Mouse (Mus musculus): ENCODE results near the gene Muc1.
A peak's percentile ranks its signal among the peaks of the same experiment; 100 is the strongest.
"Not testable (repeated sequence)": the region's sequence is repeated elsewhere in the genome, so short reads cannot be mapped to it uniquely, and the experiment has no call there.

Gene Muc1

DNA sequence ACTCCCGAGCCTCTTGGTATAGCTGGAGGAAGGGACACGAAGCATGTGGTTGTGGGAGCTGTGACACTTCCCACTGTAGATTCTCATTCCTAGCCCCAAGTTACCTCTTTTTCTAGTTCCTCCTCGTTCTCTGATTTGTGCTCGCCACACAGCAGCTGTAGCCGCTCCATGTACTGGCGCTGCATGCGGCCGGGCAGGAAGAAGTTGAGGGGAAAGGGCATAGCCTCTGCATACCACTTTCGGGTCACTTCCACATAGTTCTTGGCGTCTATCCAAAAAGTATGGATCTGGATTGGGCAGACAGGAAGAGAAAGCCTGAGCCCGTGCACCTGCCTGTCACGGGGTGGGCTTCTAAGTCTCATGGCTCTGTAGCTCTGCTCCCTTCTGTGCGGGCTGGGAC lies 18.7 kb upstream of the Muc1 start:
- no peak for DNase-seq (ENCODE audit: inconsistent ontology term)

DNA sequence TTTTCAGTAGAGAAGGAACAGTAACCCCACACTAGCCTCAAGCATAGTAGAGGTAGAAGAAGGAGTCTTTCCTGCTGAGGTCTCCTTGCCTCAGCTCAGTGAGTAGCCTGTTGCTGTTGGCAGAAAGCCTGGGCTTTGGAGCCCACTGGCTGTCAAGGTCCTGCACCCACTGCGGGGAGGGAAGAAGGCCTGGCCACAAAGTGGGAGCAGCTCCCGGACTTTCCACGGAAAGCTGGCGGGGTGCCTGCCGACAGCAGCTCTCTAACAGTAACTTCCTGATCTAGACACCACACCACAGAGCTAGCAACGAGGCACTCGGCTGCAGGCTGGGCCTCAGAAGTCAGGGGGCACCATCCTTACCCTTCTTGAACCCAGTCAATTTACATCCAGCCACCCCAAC lies 18.1 kb upstream of the Muc1 start:
- no peak for DNase-seq (ENCODE audit: inconsistent ontology term)

DNA sequence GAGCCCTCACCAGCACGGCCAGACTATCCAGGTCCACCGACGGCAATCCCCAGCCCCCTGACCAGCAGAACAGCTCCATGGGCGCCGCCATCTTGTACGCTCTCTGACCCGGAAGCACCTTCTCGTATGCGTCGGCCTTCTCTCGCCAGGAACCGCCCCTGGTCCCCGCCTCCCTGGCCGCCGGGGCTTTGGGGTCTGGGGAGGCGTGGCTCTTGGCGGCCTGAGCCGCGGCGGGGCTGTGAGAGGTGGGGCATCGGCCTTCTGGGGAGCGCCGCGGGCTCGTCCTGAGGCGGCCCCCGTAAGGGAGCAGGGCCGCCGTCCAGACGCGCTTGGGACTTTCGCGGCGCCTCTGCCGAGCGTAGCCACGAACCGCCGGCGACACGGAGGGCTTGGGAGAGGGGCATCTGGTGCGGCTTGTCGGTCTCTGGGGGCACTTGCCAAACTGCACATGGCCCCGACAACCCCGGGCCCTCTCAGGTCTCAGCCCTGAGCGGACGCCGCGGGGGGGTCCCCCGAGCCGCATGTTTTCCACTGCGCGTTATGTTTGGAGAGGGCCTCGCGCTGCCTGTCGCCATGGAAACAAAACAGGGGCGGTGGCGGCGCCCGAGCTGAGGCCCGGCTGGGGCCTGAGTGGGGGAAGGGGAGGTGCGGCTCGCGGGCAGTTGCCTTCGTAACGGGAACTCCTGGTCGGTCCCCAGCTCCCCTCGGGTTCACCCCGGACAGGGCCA lies 14.9 kb upstream of the Muc1 start:
- peak; percentile 98 for DNase-seq (ENCODE audit: inconsistent ontology term)

DNA sequence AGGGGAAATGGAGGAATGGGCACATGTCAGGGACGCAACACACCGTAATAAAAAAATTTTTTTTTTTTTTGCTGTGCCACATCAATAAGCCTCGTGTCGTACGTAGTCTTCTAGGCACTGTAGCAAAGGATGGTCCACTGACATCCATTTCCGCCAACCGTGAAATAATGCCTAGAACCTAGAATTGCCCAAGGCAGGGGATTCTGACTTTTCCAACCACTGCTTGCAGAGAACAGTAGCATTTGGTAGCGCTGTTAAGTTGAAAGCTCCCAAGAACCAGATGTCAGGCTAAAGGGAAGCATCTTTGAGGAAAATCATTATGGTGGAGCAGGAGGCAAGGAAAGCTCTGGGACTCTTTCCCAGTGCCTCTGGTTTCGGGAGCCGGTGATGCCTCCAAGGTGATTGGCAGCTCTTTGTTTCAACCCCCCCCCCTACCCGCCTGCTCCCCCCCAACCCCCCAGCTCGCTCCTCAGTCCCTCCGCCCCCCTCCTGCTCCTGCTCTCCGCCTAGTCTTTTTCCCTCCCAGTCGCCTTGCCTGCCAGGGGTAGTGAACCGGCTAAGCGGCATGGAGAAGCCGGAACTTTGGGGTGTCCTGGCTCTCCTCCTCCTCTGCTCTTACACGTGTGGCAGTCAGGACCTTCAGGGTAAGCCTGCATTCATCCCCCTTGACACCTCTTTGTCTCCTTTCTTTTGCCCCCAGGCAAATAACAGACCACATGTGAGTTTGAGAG lies 14.0 kb upstream of the Muc1 start, which contains the start of gene Thbs3:
Thbs3 (plus strand) TSS at position 500 of the 731 bp plus-strand sequence.
- DNase-seq (ENCODE audit: inconsistent ontology term) = peak; percentile 50

DNA sequence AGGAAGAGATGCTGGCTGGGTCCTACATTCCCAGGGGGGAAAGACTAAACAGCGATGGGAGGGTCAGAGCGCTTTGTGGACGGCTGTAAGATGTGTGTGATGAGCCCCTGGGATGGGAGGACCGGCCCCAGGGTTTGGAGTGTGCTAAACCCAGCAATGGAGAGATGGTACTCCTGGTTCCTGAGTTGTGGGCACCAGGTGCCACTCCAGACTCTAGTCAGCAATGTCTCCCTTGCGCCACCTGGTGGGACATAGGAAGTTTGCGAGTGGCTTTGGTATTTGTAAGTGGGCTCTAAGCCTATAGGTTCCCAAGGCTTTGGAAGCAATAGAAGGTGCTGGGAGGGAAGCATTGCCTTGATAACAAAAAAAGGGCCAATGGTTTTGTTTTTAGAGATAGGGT lies 13.0 kb upstream of the Muc1 start:
- peak; percentile 78 for DNase-seq (ENCODE audit: inconsistent ontology term)

DNA sequence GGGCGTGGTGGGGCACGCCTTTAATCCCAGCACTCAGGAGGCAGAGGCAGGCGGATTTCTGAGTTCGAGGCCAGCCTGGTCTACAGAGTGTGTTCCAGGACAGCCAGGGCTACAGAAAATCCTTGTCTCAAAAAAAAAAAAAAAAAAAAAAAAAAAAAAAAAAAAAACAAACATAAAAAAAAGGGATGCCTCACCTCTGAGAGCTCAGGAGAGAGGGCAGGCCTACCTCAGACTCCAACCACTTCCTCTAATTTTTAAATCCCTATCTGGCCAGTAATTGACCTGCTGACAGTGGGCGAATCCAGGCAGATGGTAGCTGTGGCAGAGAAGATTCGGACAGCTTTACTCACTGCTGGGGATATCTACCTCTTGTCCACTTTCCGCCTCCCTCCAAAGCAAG lies 12.4 kb upstream of the Muc1 start:
- not testable (repeated sequence) for DNase-seq (ENCODE audit: inconsistent ontology term)

GRCm38 (mm10) chr3:89218271-89218670 lies 10.6 kb upstream of the Muc1 start:
- DNase-seq (ENCODE audit: inconsistent ontology term) = no peak

DNA sequence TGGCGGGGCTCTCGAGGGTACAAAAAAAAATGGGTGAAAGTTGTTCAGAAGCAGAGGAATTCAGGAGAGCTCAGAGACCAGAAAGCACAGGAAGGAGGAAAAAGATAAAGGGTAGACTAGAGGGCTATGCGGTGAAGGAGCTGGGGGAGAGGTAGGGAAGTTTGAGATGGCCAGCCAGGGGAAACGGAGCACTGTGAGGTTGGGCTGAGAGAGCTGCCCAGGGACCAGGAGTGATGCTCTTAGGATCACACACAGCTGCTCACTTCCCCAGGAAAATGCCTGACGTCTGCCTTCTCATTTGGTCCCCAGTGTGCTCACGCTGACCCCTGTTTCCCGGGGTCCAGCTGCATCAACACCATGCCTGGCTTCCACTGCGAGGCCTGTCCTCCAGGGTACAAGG lies 9.3 kb upstream of the Muc1 start:
- DNase-seq (ENCODE audit: inconsistent ontology term) = no peak

- DNase-seq (ENCODE audit: inconsistent ontology term) = no peak
These were observed 7.7 kb upstream of the Muc1 start for GRCm38 (mm10) chr3:89221167-89221566.

DNA sequence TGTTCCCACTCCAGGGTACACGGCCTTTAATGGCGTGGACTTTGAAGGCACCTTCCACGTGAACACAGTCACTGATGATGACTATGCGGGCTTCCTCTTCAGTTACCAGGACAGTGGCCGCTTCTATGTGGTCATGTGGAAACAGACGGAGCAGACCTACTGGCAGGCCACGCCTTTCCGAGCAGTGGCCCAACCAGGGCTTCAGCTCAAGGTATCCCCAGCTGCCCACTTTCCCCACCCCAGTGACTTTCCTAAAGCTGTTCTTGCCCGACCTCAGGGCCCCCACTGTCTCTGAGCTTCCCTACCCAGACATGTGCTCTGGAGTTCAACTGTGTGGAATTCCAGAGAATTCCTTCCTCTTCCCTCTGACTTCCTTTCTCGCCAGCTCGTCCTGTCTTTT lies 4.1 kb upstream of the Muc1 start:
- DNase-seq (ENCODE audit: inconsistent ontology term) = no peak

- DNase-seq (ENCODE audit: inconsistent ontology term) = no peak
These were observed 3.5 kb upstream of the Muc1 start for GRCm38 (mm10) chr3:89225321-89225815.

DNA sequence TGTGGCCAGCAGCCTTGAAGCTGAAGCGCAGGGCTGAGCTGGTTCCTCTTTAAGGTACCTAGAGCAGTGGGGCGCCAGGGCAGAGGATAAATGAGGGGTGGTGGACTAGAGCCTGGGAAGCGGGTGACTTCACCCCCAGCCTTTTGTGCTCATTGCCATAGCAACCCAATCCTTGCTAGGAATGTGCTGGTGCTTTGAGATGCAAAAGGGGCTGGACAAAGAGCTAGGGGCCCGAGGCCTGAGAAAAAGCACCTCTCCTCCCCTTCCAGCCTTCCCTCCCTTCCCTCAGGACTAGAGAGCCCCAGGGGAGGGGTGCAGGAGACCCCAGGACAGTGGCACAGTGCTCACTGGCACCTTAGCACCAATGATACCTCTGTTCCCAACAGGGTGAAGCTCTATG lies 2.9 kb upstream of the Muc1 start:
- peak; percentile 85 for DNase-seq (ENCODE audit: inconsistent ontology term)

GRCm38 (mm10) chr3:89226361-89226760 lies 2.5 kb upstream of the Muc1 start:
- DNase-seq (ENCODE audit: inconsistent ontology term) = no peak

DNA sequence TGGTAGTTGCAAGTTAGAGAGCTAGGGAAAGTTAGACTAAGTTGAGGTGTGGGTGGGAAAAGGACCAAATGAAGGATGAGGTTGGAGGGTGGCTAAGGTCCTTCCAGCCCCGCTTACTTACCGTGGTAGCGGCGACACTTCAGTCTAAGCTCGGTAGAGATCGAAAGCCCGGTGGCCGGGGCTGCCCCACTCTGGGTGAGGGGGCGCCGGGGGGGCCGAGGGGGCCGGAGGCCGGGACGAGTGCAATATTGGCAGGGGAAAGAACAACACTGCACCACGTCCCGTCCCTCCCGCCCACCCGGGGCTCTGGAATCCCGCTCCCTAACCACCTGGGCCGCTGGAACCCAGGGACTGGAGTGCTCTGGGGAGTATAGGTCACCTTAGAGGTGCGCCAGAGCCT lies 2.0 kb upstream of the Muc1 start, which contains the start of gene Mtx1:
Mtx1 (minus strand) TSS at position 189 of the 400 bp plus-strand sequence.
- DNase-seq (ENCODE audit: inconsistent ontology term) = no peak

DNA sequence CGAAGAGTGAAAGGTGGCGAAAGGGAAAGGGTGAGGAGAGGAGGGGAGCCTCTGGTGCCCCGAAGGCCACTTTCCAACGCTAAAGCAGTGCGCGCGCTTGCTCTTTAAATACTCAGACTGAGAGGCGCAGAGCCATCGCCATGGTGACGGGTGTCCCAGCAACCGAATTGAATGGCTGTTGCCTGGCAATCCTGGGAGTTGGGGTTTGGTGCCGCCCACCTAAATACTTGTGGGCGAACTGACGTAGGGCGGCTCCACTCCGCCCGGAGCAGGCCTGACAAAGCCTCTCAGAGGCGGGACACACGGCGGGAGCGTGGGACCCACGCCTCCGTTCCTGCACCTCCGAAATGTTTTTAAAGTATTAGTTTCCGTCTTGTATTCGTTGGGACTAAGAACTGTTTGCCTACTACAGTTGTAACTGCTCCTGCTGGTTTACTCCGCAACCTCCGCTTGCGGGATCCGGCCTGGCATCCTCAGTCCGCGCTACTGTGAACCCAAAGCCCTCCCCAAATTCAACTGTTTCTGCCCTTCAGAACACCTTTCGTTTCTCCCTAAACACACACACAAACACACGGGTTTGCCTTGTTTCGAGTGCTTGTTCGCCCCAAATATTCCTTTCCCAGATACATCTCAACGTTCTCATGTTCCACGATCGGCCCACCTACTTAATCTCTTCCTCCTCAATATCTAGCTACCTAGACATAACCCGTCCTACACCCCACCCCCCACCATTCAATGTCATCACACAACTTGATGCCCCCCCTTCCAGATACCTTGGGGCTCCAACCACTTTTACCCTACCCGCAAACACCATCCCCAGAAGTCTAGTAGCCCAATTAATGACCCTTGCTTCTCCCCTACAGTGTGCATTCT lies 1.3 kb upstream of the Muc1 start:
- DNase-seq (ENCODE audit: inconsistent ontology term) = peak; percentile 97

- DNase-seq (ENCODE audit: inconsistent ontology term) = peak; percentile 92
These were observed 692 bp upstream of the Muc1 start for GRCm38 (mm10) chr3:89228180-89228549.

DNA sequence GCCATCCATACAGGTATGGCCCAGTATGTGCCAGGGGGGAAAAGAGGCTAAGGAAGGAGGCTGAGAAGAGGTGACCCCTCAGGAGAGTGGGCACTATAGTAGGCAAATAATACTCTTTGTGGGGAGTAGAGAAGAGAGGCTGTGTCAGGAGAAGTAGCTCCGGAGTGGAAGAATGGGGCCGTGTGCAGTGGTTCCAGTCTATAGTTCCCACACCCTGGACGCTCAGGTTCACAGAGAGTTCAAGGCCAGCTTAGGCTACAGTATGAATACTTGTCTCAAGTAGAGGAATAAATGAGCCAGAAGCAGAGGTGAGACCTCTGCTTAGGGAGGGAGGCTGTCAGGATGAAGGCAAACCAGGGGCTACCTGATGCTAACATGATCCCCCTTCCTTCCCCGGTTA lies 419 bp downstream of the Muc1 start:
- DNase-seq (ENCODE audit: inconsistent ontology term) = no peak

GRCm38 (mm10) chr3:89230561-89230960 lies 1.7 kb downstream of the Muc1 start:
- no peak for DNase-seq (ENCODE audit: inconsistent ontology term)

- DNase-seq (ENCODE audit: inconsistent ontology term) = no peak
These were observed 2.5 kb downstream of the Muc1 start for GRCm38 (mm10) chr3:89231345-89231744.

DNA sequence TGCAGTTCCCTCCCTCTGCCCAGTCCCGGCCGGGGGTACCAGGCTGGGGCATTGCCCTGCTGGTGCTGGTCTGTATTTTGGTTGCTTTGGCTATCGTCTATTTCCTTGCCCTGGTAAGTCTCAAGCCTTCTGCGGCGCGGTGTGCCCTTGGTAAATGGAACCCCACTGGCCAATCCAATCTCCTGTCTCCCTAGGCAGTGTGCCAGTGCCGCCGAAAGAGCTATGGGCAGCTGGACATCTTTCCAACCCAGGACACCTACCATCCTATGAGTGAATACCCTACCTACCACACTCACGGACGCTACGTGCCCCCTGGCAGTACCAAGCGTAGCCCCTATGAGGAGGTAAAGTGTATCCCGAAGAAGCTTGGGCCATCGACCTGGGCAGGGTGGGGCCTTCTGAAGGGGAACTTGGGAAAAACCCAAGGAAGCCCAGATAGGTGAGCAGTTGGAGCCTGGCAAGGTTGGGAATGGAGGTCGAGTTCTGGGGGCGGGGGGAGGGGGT lies 3.0 kb downstream of the Muc1 start:
- no peak for DNase-seq (ENCODE audit: inconsistent ontology term)

- DNase-seq (ENCODE audit: inconsistent ontology term) = no peak
These were observed 3.8 kb downstream of the Muc1 start for GRCm38 (mm10) chr3:89232614-89233013.

- DNase-seq (ENCODE audit: inconsistent ontology term) = no peak
These were observed 4.8 kb downstream of the Muc1 start for GRCm38 (mm10) chr3:89233562-89234110.
